Mouse (Mus musculus) ES-E14 (cell line): ENCODE data around the gene Ankrd28. TPM values are rescaled to one million over a fixed set of nuclear protein-coding genes. Genes with fewer than 3 reads are reported as not detected.

Experiments
- DNase-seq: peaks from one replicate; pipeline ENCODE4 v3.0.0-alpha.2; 2013; ENCODE audit warnings: low read depth, low spot score
- H3K27ac ChIP-seq: 2 replicates; pipeline ENCODE4 v1.5.1; 2012; ENCODE audit warnings: low read depth, mild to moderate bottlenecking, low read length, moderate library complexity, mixed read lengths; ENCODE audit not compliant: poor library complexity, insufficient read depth, severe bottlenecking
- H3K36me3 ChIP-seq: 2 replicates; pipeline ENCODE4 v1.6.1; 2012; ENCODE audit warnings: mild to moderate bottlenecking, low read length, moderate library complexity, mixed read lengths; ENCODE audit not compliant: control insufficient read depth, poor library complexity, insufficient read depth, severe bottlenecking
- H3K4me1 ChIP-seq, 2 experiments: fragments of 150-350 bp in 1 of 2; sonication (generic) in 1 of 2; 2 replicates each; pipeline ENCODE4 v1.6.1; 2012; ENCODE audit warnings: low read length in 2 of 2, mild to moderate bottlenecking in 1 of 2, mixed read lengths in 1 of 2; ENCODE audit not compliant: control insufficient read depth in 2 of 2, insufficient read depth in 2 of 2, poor library complexity in 1 of 2
- H3K4me3 ChIP-seq, 2 experiments: fragments of 150-350 bp in 1 of 2; sonication (generic) in 1 of 2; 2 replicates each; pipeline ENCODE4 v1.5.1; 2012; ENCODE audit warnings: low read length in 2 of 2, low read depth in 1 of 2, mild to moderate bottlenecking in 1 of 2, mixed read lengths in 1 of 2; ENCODE audit not compliant: insufficient read depth in 1 of 2, poor library complexity in 1 of 2, severe bottlenecking in 1 of 2
- H3K9ac ChIP-seq: 2 replicates; pipeline ENCODE4 v1.6.1; 2012; ENCODE audit warnings: low read depth, mild to moderate bottlenecking, low read length, mixed read lengths; ENCODE audit not compliant: poor library complexity, insufficient read depth, severe bottlenecking
- H3K9me3 ChIP-seq: fragments of 150-350 bp; sonication (generic); 2 replicates; pipeline ENCODE4 v1.6.1; 2012; ENCODE audit warnings: low read depth, mild to moderate bottlenecking, low read length; ENCODE audit not compliant: control insufficient read depth, insufficient read depth
- CHD2 ChIP-seq: IDR thresholded peaks from 2 replicates; pipeline ENCODE4 v1.6.1; 2014; ENCODE audit warnings: mild to moderate bottlenecking, low read depth, low read length, inconsistent platforms
- HCFC1 ChIP-seq: IDR thresholded peaks from 2 replicates; pipeline ENCODE4 v1.6.1; 2012; ENCODE audit warnings: low read length, inconsistent platforms, borderline replicate concordance; ENCODE audit not compliant: insufficient read depth
- MAFK ChIP-seq: IDR thresholded peaks from 2 replicates; pipeline ENCODE4 v1.6.1; 2014; ENCODE audit warnings: mild to moderate bottlenecking, low read depth, low read length, inconsistent platforms; ENCODE audit not compliant: insufficient read depth
- ZC3H11A ChIP-seq: IDR thresholded peaks from 2 replicates; pipeline ENCODE4 v1.6.1; 2012; ENCODE audit warnings: low read depth, mild to moderate bottlenecking, inconsistent platforms, low read length, borderline replicate concordance
- ZNF384 ChIP-seq: IDR thresholded peaks from 2 replicates; pipeline ENCODE4 v1.6.1; 2012; ENCODE audit warnings: low read depth, low read length, inconsistent platforms
- in situ Hi-C, 2 experiments: fragments of 600-800 bp; cut with MboI; formaldehyde crosslinking; loops; one replicate each; pipeline ENCODE4 v1.15.1; 2025; ENCODE audit warnings: low sequenced_read_pairs in 2 of 2, inconsistent platforms in 1 of 2; ENCODE audit not compliant: unreplicated experiment in 2 of 2
- total RNA-seq: library from RNA; depleted of rRNA; stranded (reverse); fragments of 300-350 nt; gene quantifications from 2 replicates; pipeline ENCODE4 v1.2.3, GENCODE M21; 2012

The Ankrd28 gene
- total RNA-seq, 1 experiment, result 36.0 TPM

GRCm38 (mm10) chr14:31727522-31727921, 102.9 kb downstream of the Ankrd28 start:
- H3K36me3 ChIP-seq, result peaks cover 7% of the 10 kb centered on the region
- H3K4me1 ChIP-seq, result no peaks in the 10 kb centered on the region
- in situ Hi-C loops, result no loop called here
- no peaks in the 10 kb centered on the region for H3K9me3 ChIP-seq
- H3K4me3 ChIP-seq, result no peak overlapping the region
- TF ChIP-seq HCFC1, result no peak
- H3K9ac ChIP-seq, result no peak overlapping the region
- DNase-seq, result no peak
- no peak overlapping the region for H3K27ac ChIP-seq

DNA sequence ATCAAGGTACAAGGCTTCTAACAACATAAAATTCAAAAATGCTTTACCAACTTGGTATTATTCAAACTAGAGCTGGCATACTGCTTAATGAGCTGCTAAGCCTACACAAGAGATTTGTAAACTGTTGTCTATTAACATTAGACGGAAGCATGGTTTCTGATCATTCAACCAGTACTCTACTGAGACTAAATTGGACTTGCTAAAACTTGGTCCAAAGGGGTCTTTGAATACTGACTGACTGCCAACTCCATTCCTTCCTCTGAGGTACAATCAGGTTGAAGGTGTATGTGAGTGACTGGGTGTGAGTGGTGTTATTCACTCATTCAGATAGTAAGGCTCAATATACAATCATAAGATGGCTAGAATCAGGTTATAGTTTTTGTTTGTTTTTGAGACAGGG, 107.7 kb downstream of the Ankrd28 start:
- Histone ChIP-seq H3K9me3 (no peaks in the 10 kb centered on the region), H3K36me3 (peaks cover 15% of the 10 kb centered on the region), H3K4me1 (no peaks in the 10 kb centered on the region), H3K4me3 (no peak overlapping the region), H3K9ac (no peak overlapping the region), H3K27ac (no peak overlapping the region)
- TF ChIP-seq ZNF384 (no peak), HCFC1 (no peak), ZC3H11A (no peak), CHD2 (no peak), MAFK (no peak)
- in situ Hi-C loops, result no loop called here
- DNase-seq, result no peak

DNA sequence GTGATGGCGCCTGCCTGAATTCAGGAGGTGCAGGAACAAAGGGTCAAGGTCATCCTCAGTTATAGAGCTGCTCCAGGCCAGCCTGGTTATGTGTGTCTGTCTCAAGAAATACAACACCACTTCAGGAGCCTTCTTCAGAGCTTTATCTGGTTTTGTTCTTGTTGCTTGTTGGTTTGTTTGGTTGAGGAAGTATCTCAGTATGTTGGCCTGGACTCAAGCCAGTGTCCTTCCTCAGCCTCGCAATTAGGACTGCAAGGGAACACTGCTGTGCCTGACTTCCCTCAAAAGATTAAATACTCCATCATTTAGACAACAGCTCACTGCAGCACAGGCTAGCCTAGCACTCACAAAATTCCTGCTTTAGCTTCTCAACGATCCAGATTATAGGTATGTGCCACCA, 109.2 kb downstream of the Ankrd28 start:
- TF ChIP-seq MAFK, result no peak
- no peak for TF ChIP-seq HCFC1
- TF ChIP-seq ZC3H11A, result no peak
- TF ChIP-seq CHD2, result no peak
- TF ChIP-seq ZNF384, result no peak
- no peaks in the 10 kb centered on the region for H3K4me1 ChIP-seq
- DNase-seq, result no peak
- peaks cover 17% of the 10 kb centered on the region for H3K36me3 ChIP-seq
- no peak overlapping the region for H3K9ac ChIP-seq
- in situ Hi-C loops, result no loop called here
- H3K4me3 ChIP-seq, result no peak overlapping the region
- no peak overlapping the region for H3K27ac ChIP-seq
- no peaks in the 10 kb centered on the region for H3K9me3 ChIP-seq

GRCm38 (mm10) chr14:31718332-31718731, 112.1 kb downstream of the Ankrd28 start:
- TF ChIP-seq HCFC1, result no peak
- TF ChIP-seq MAFK, result no peak
- TF ChIP-seq ZNF384, result no peak
- no peak for TF ChIP-seq ZC3H11A
- TF ChIP-seq CHD2, result no peak
- Histone ChIP-seq H3K4me1 (no peaks in the 10 kb centered on the region), H3K9ac (no peak overlapping the region), H3K4me3 (no peak overlapping the region), H3K36me3 (peaks cover 17% of the 10 kb centered on the region), H3K27ac (no peak overlapping the region), H3K9me3 (no peaks in the 10 kb centered on the region)
- in situ Hi-C loops, result no loop called here
- no peak for DNase-seq

DNA sequence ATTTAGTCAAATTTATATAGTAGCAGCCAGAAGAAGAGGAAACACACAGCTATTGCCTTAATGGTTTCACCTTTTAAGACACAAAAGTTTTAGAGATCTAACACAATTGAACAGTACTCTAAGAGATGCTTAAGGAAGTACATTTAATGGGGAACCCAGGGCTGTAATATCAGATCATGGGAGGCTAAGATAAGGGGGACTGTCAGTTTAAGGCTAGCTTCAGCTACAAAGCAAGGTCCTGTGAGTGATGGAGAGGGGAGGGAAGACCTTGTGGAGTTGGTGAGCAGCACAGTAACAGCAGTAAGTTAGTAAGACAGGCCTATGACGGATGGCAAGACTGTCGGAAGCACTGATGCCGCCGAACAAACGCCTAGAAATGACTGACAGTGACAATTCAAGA, 113.1 kb downstream of the Ankrd28 start:
- TF ChIP-seq ZNF384 (no peak), HCFC1 (no peak)
- H3K9ac ChIP-seq, result no peak overlapping the region
- H3K9me3 ChIP-seq, result no peaks in the 10 kb centered on the region
- DNase-seq, result no peak
- H3K4me1 ChIP-seq, result no peaks in the 10 kb centered on the region
- H3K27ac ChIP-seq, result no peak overlapping the region
- peaks cover 17% of the 10 kb centered on the region for H3K36me3 ChIP-seq
- in situ Hi-C loops, result no loop called here
- H3K4me3 ChIP-seq, result no peak overlapping the region
